Mouse (Mus musculus) CD8-positive naive resting alpha-beta T cell, adult 2 months (primary cell): ENCODE results near the gene Tnfrsf4.

Experiments used
- DNase-seq, 2 experiments: peaks; one replicate each; pipeline ENCODE4 v3.0.0; 2022; ENCODE audit warnings: low read depth in 2 of 2, low spot score in 2 of 2

Tnfrsf4 gene

GRCm38 (mm10) chr4:156013637-156014036 is at the start of gene Tnfrsf4:
Tnfrsf4 (plus strand) TSS chr4:156013843.
- no peak for DNase-seq

DNA sequence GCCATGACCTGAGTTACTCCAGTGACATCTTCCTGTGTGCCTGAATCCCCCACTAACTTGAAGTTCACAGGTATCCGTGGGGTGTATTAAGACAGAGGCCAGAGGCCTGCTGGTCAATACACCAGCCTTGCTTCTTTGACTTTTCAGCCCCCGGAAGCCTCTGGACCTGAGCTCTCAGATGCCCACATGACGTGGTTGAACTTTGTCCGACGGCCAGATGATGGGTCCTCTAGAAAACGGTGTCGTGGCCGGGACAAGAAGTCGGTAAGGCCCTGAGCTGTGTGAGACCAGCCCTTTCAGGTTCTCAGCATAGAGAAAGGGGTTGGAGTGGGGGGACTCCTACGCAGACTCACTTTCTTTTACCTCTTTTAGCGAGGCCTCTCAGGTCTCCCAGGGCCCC is 49.2 kb upstream of the Tnfrsf4 start:
- no peak for DNase-seq

GRCm38 (mm10) chr4:155969043-155969653 is 44.5 kb upstream of the Tnfrsf4 start:
- no peak for DNase-seq

DNA sequence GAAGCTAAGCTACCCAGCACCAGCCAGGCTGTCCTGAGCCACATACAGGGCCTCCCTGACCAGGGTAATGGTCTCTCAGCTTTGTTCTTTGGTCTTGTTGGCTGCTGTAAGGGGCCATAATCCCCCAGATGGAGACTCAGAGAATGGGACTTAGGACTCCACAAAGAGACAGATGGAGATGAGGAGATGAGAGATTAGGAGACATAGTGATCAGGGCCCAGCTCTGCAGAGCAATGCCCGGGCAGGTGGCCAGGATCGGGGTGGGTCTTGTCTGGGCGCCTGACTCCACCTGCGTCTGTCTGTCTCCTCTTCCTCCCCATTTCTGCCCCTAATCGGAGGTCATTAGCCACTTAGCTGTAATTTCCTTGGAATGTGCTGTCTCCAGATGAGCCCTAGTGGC is 43.4 kb upstream of the Tnfrsf4 start:
- no peak for DNase-seq

GRCm38 (mm10) chr4:155972651-155973050 is 41.0 kb upstream of the Tnfrsf4 start:
- DNase-seq: no peak

- DNase-seq: no peak
These were observed 40.4 kb upstream of the Tnfrsf4 start for GRCm38 (mm10) chr4:155973239-155973638.

GRCm38 (mm10) chr4:155981436-155982082 is 32.1 kb upstream of the Tnfrsf4 start:
- no peak for DNase-seq

- DNase-seq: no peak
These were observed 29.9 kb upstream of the Tnfrsf4 start for GRCm38 (mm10) chr4:155983788-155984187.

- DNase-seq: no peak
These were observed 22.3 kb upstream of the Tnfrsf4 start for GRCm38 (mm10) chr4:155991211-155991907.

GRCm38 (mm10) chr4:155991908-155992230 is 21.8 kb upstream of the Tnfrsf4 start:
- DNase-seq: no peak

- DNase-seq: peak; percentile 81 to 84
These were observed 21.3 kb upstream of the Tnfrsf4 start, which contains the start of the genes B3galt6 and Sdf4 for GRCm38 (mm10) chr4:155992241-155992905. B3galt6 (minus strand) TSS chr4:155992649. Sdf4 (plus strand) TSS chr4:155992872.

DNA sequence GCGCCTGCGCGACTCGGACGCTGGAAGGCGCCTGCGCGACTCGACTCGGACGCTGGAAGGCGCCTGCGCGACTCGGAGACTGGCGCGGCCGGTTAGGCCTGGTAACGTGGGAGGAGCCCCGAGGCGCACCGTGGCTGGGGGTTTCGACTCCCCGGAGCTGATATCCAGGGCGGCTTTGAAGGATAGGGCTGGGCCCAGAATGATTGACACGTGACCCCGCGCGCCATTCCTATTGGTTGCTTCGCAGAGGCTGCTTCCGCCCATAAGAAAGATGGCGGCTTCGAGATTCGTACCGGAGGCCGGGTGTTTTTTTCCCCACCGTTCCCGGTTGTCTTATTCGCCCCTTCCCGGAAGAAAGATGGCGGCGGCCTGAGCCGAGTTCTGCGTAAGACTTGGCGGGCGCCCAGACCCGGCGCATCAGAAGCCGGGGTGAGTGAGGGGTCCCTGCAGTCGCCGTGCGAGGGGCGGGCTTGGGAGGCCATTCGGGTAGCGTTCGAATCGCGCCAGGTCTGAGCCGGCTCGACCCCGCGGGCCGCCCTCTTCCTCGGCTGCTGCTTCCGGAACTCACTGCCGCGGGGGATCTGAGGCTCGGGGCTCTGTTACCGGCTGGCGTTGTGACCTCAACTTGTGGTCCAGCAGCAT is 20.6 kb upstream of the Tnfrsf4 start:
- DNase-seq: peak; percentile 95 to 97

DNA sequence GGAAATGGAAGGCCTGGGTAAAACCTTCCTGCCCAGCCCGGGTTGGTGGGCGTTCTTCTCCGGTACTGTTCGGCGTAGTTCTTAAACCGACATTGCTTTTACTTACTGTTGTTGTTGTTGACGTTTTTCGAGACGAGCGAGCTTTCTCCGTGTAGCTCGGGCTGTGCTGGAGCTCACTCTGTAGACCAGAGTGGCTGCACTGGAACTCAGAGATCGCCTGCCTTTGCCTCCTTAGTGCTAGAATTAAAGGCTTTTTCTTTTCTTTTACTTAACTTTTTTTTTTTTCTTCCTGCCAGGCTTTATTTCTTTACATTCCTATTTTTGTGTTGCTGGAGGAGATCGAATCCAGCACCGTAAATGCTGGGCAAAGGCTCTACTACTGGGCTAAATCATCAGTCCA is 20.0 kb upstream of the Tnfrsf4 start:
- DNase-seq: no peak

DNA sequence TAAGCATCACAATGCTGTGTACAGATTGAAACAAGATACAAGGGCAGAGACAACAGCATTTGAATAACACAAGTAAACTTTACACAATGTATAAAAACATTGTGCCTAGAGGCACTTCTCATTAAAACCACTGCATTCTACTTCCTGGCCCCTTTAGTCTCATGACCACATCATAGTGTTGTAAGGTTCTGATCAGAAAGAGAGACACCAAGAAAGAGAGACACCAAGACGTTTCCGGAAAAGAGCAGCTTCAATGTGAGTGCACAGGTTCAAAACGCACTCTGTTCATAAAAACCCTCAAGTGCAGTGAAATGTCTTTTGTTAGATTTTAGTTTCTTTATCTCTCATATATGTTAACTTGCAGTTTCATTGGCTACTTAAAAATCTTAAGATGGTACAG is 9.5 kb upstream of the Tnfrsf4 start:
- DNase-seq: peak in 1 of 2 experiments; percentile 29

DNA sequence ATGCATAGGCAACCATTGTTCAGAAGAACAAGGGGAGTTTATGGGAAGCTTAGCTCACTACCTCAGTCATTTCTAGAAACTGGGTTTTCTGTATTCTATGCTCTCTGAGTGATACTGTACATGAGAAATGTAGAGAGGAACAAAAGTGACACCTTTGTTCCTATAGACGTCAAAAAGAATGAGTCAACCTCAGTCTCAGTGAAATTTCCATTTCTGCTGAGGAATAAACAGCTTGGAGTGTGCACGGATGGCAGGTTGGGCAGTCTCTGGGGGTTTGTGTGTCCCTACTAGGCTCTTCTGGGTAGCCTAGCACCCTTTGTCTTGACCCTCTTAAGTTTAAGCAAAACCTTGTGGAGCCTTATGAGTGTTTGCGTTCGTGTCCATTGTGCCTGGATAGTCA is 5.3 kb upstream of the Tnfrsf4 start:
- DNase-seq: no peak

DNA sequence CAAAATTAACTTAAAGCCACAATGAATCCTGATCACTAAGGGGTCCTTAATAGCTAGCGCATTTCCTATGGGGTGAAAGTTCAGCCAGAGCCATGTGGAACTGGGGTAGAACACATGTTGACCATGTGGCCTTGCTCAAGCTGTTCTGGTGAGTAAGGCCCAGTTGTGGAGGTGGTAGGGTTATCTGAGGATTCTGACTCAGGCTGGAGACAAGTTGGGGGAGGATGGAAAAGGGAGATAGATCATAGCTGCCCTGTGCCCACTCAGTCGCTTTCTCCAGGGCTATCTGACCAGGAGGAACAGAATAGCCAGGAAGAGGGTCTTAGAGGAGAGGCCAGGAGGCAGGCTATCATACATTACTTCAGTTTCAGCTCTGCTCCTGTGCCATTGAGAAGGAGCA is 793 bp downstream of the Tnfrsf4 start:
- no peak for DNase-seq

GRCm38 (mm10) chr4:156019771-156020170 is 6.1 kb downstream of the Tnfrsf4 start:
- DNase-seq: no peak

DNA sequence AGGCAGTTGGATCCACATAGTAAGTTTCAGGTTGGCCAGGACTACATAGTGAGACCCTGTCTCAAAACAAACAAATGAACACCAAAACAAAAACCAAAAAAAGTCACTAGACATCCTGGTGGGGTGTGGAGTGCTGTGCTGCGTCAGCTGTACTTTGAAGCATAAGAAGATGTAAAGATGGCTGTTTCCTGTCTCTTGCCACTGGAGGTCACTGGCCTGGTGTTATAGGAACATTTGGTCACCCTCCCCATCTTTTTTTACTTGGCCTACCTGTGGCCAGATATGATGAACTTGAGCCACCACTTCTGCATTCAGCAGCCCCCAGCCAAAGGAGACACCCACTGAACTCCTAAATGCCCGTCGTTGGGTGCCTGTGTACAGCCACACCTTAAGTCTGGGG is 7.7 kb downstream of the Tnfrsf4 start:
- no peak for DNase-seq

GRCm38 (mm10) chr4:156021942-156022419 is 8.3 kb downstream of the Tnfrsf4 start:
- peak; percentile 74 to 80 for DNase-seq

GRCm38 (mm10) chr4:156023520-156023919 is 9.9 kb downstream of the Tnfrsf4 start:
- no peak for DNase-seq

DNA sequence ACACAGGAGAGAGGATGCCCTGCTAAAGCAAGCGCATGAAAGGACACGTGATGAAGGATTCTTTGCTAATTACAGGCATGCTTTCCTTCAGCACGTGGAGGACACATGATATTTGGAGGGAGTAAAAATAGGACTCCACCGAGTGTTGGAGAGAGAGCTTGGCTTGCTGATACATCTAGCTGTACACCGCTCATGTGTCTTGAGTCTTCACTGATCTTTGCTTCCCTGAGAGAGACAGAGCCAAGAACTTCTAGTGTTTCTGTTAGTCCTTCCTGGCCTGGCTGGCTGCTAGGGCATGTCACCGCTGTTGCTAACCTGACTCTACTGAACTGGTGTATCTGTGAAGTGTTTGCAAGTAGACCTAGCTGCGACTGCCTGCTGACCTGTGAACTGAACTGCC is 10.5 kb downstream of the Tnfrsf4 start:
- DNase-seq: no peak
